Mouse (Mus musculus) stomach, postnatal 0 days (tissue): Measurements from ENCODE around the gene Lrrc57. TPM values are rescaled to one million over a fixed set of nuclear protein-coding genes. Genes with fewer than 3 reads are reported as not detected.
"Not testable (repeated sequence)": the region's sequence is repeated elsewhere in the genome, so short reads cannot be mapped to it uniquely, and the experiment has no call there.

Experiments
- ATAC-seq: fragments of 200-750 bp; cut with Nextera tagmentation; 2 replicates; pipeline ENCODE4 v1.8.0; 2017; ENCODE audit not compliant: low FRiP score, low TSS enrichment
- DNase-seq: peaks from one replicate; pipeline ENCODE4 v3.0.0-alpha.2; 2016; ENCODE audit warnings: low spot score
- H3K27ac ChIP-seq: fragments of 300-500 bp; sonication (generic); replicated peaks from 2 replicates; pipeline ENCODE4 v1.5.1; 2014; ENCODE audit warnings: mild to moderate bottlenecking, control low read depth
- H3K27me3 ChIP-seq: fragments of 300-500 bp; sonication (generic); 2 replicates; pipeline ENCODE4 v1.6.1; 2014; ENCODE audit warnings: low read length; ENCODE audit not compliant: control insufficient read depth, insufficient read depth
- H3K36me3 ChIP-seq: fragments of 300-500 bp; sonication (generic); 2 replicates; pipeline ENCODE4 v1.6.1; 2014; ENCODE audit warnings: low read length, mixed read lengths; ENCODE audit not compliant: control insufficient read depth, insufficient read depth
- H3K4me1 ChIP-seq: fragments of 300-500 bp; sonication (generic); replicated peaks from 2 replicates; pipeline ENCODE4 v1.6.1; 2014; ENCODE audit warnings: antibody characterized with exemption; ENCODE audit not compliant: control insufficient read depth, insufficient read depth
- H3K4me2 ChIP-seq: fragments of 300-500 bp; sonication (generic); replicated peaks from 2 replicates; pipeline ENCODE4 v1.6.1; 2014; ENCODE audit warnings: low read depth, mild to moderate bottlenecking, control low read depth, moderate library complexity
- H3K4me3 ChIP-seq: fragments of 300-500 bp; sonication (generic); 2 replicates; pipeline ENCODE4 v1.5.1; 2014; ENCODE audit warnings: low read depth, low read length, control low read depth
- H3K9ac ChIP-seq: fragments of 300-500 bp; sonication (generic); 2 replicates; pipeline ENCODE4 v1.6.1; 2014; ENCODE audit warnings: mild to moderate bottlenecking, low read length, control low read depth, mixed read lengths
- H3K9me3 ChIP-seq: fragments of 300-500 bp; sonication (generic); 2 replicates; pipeline ENCODE4 v1.6.1; 2016; ENCODE audit warnings: low read length; ENCODE audit not compliant: control insufficient read depth
- CTCF ChIP-seq: IDR thresholded peaks from 2 replicates; pipeline ENCODE4 v1.5.1; 2016; ENCODE audit warnings: antibody characterized with exemption, low read depth, mild to moderate bottlenecking, moderate library complexity
- EP300 ChIP-seq: optimal IDR thresholded peaks from 2 replicates; pipeline ENCODE3; 2016; ENCODE audit warnings: antibody characterized with exemption
- WGBS: fragments of 180-500 bp; shearing (Covaris S2); extraction: QIAGEN DNeasy Blood & Tissue Kit; methylation state at CpG from one replicate; pipeline ENCODE4 v1.1.7; 2014; 5-methylcytosine and 5-hydroxymethylcytosine counted together
- polyA plus RNA-seq: library from polyadenylated mRNA; unstranded; fragments of >200 nt; fragmentation: Nextera tagmentation; extraction: Ambion mirVana; gene quantifications from 2 replicates; pipeline ENCODE4 v1.2.1, GENCODE M21; 2015

The Lrrc57 gene
- polyA plus RNA-seq, 1 experiment from 2014 or later = 13.6 TPM

GRCm38 (mm10) chr2:120571081-120571480, 38.2 kb downstream of the Lrrc57 start:
- Histone ChIP-seq H3K9ac (no peak overlapping the region), H3K4me2 (no peak overlapping the region), H3K36me3 (no peaks in the 10 kb centered on the region), H3K27me3 (no peaks in the 10 kb centered on the region), H3K9me3 (no peaks in the 10 kb centered on the region), H3K27ac (no peak overlapping the region), H3K4me1 (no peaks in the 10 kb centered on the region), H3K4me3 (no peak overlapping the region)
- DNase-seq = no peak
- TF ChIP-seq CTCF (no peak), EP300 (no peak)
- ATAC-seq = no peak
- 93% methylated on average over 3 of the region's 3 CpGs for WGBS

DNA sequence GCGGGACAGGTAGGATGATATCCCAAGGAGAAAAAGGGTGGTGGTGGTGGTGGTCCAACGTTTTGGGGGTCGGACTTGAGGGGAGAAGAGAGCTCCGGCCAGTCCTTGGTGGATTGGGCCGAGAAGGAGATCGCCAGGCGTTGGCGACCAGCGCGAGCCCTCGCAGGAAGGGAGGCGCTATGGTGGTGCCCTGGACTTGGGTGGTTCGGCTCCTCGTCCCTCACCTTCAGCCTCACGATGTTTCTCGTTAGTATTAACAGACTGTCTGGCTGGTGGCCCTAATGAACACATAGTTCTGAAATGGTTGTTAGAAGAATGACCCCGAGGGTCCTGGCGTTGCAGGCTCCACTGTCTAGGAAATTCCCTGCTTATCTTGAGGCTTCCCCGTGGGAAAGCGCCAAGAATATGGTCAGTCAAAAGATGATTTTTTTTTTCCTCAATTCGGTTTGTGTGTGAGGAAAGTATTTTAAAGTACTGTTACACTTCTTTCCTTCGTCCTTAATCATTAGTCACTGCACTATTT, 41.5 kb downstream of the Lrrc57 start:
- H3K9me3 ChIP-seq = no peaks in the 10 kb centered on the region
- H3K4me3 ChIP-seq = peak overlapping the region; percentile 70
- under 1% methylated on average over 22 of the region's 22 CpGs for WGBS
- H3K27me3 ChIP-seq = no peaks in the 10 kb centered on the region
- no peaks in the 10 kb centered on the region for H3K4me1 ChIP-seq
- TF ChIP-seq CTCF (0 out of 2 replicates have a peak, but pooled peaks have one; percentile 25), EP300 (no peak)
- peak; percentile 70 for ATAC-seq
- peak overlapping the region; percentile 75 for H3K9ac ChIP-seq
- no peaks in the 10 kb centered on the region for H3K36me3 ChIP-seq
- H3K4me2 ChIP-seq = peak overlapping the region; percentile 69
- H3K27ac ChIP-seq = peak overlapping the region; percentile 92
- no peak for DNase-seq

DNA sequence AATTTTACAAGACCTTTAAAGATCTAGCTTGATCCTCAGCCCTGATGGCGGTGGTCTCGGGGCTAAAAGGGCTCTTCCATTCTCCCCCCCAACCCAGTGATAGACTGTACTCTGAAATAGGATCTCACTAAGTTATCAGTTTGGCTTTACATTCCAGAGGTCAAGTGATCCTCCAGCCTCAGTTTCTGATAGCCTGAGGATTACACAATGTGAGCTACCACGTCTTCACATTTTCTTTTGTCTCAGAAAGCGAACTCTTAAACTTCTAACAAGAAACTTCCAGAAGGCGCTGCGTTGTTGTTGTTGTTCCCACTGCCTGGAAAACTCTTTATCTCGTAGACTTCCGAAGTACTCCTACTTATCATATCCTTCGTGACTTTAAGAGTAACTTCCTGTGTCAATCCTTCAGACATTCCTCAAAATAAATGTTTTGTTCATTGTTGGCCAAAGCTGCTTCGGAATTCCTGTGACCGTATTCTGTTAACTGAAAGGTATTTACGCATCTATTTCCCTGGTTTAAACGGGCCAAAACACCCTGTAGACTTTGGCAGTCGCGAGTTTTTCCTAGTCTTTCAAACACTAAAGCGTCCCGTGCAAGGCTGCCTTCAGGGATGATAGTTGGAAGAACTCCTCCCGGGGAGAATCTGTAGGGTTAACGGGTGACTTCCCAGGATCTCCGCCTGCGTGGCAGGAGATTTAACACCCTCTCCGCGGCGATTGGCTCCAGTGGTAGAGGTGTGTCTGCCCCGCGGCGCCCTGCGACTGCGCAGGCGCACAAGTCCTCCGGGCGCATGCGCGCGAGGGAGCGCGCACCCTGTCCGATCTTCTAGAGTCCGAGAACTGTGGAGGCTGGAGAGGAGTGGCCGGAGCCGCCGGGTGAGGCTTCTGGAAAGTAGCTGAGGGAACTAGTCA, 42.2 kb downstream of the Lrrc57 start, which contains the start of gene Snap23:
Gene Snap23 (plus strand): TSS at position 786 of the 912 bp plus-strand sequence.
- TF ChIP-seq EP300 (no peak), CTCF (no peak)
- peak within 1 kb of the TSS; percentile 92 for H3K27ac ChIP-seq

GRCm38 (mm10) chr2:120565363-120565762, 44.0 kb downstream of the Lrrc57 start:
- Histone ChIP-seq H3K36me3 (no peaks in the 10 kb centered on the region), H3K4me2 (no peak overlapping the region), H3K9ac (no peak overlapping the region), H3K9me3 (no peaks in the 10 kb centered on the region), H3K4me3 (no peak overlapping the region), H3K4me1 (no peaks in the 10 kb centered on the region; the same call in 1 of the 2 replicates), H3K27ac (no peak overlapping the region), H3K27me3 (no peaks in the 10 kb centered on the region)
- WGBS = 74% methylated on average over 2 of the region's 2 CpGs
- no peak for DNase-seq
- no peak for ATAC-seq
- TF ChIP-seq CTCF = no peak

More for the DNA sequence above, 42.2 kb downstream of the Lrrc57 start, which contains the start of gene Snap23:
- H3K9ac ChIP-seq = peak within 1 kb of the TSS; percentile 75
- under 1% methylated on average over 42 of the region's 42 CpGs for WGBS
- peak within 1 kb of the TSS; percentile 70 for H3K4me3 ChIP-seq
- no peaks in the 10 kb centered on the region for H3K4me1 ChIP-seq
- DNase-seq (peak; percentile 95), ATAC-seq (peak; percentile 97)
- no peaks in the 10 kb centered on the region for H3K27me3 ChIP-seq
- H3K4me2 ChIP-seq = peak within 1 kb of the TSS; percentile 69
- no peaks in the 10 kb centered on the region for H3K36me3 ChIP-seq
- H3K9me3 ChIP-seq = no peaks in the 10 kb centered on the region

DNA sequence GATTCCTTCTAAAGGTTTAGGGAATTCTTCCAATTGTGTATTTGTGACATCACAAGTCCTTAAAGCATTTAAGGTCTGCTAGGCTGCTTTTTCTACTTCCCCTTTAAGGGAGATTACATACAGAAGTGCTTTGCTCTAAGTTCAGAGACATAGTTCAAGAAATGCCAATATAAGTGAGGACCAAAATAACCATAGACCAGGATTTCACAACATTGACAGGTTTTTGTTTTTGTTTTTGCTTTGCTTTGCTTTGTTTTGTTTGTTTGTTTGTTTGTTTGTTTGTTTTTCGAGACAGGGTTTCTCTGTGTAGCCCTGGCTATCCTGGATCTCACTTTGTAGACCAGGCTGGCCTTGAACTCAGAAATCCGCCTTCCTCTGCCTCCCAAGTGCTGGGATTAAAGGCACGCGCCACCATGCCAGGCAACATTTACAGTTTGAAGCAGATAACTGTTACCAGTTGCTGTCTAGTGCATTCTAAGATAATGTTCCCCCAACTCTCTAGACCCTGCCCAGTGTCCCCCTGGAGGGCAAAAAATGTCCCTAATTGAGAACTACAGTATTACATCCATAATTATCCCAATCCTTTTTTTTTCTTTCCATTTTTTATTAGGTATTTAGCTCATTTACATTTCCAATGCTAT, 44.7 kb downstream of the Lrrc57 start:
- not testable (repeated sequence) for ATAC-seq, H3K4me3 ChIP-seq, H3K4me1 ChIP-seq, H3K36me3 ChIP-seq, H3K4me2 ChIP-seq, H3K27ac ChIP-seq, H3K9ac ChIP-seq, H3K27me3 ChIP-seq, H3K9me3 ChIP-seq, DNase-seq
- WGBS = 81% methylated on average over 4 of the region's 4 CpGs
